Mouse (Mus musculus) CH12.LX (cell line): Measurements from ENCODE around the gene Eri2. TPM values are rescaled to one million over a fixed set of nuclear protein-coding genes. Genes with fewer than 3 reads are reported as not detected.

Source experiments
- DNase-seq: peaks from one replicate; pipeline ENCODE4 v3.0.0-alpha.2; 2013; ENCODE audit errors: extremely low read depth
- H3K27ac ChIP-seq: 2 replicates; pipeline ENCODE4 v1.5.1; 2012; ENCODE audit warnings: low read depth, mild to moderate bottlenecking, control low read depth, moderate library complexity; ENCODE audit not compliant: insufficient read depth
- H3K27me3 ChIP-seq: replicated peaks from 2 replicates; pipeline ENCODE3; 2012; ENCODE audit warnings: inconsistent platforms
- H3K36me3 ChIP-seq, 2 experiments: replicated peaks in 1 of 2; 2 replicates each; pipeline versions ENCODE3 to v1.6.1; 2012; ENCODE audit warnings: inconsistent platforms in 1 of 2, low read length in 1 of 2, mild to moderate bottlenecking in 1 of 2, mixed read lengths in 1 of 2, moderate library complexity in 1 of 2; ENCODE audit not compliant: control insufficient read depth in 1 of 2, insufficient read depth in 1 of 2
- H3K4me1 ChIP-seq, 2 experiments: 2 replicates each; pipeline ENCODE4 v1.6.1; 2012; ENCODE audit warnings: inconsistent platforms in 1 of 2, moderate library complexity in 1 of 2; ENCODE audit not compliant: insufficient read depth in 2 of 2, control insufficient read depth in 1 of 2
- H3K4me2 ChIP-seq: 2 replicates; pipeline ENCODE4 v1.6.1; 2012; ENCODE audit warnings: low read depth, mild to moderate bottlenecking, control low read depth; ENCODE audit not compliant: poor library complexity, insufficient read depth, severe bottlenecking
- H3K4me3 ChIP-seq, 3 experiments: fragments of 150-350 bp in 1 of 3; sonication (generic) in 1 of 3; replicated peaks in 1 of 3; 2 replicates each; pipeline versions ENCODE3 to v1.5.1; 2011 to 2012; ENCODE audit warnings: low read depth in 2 of 3, low read length in 2 of 3, mild to moderate bottlenecking in 2 of 3, moderate library complexity in 2 of 3, control low read depth in 1 of 3, improper control_type of control experiment in 1 of 3, inconsistent platforms in 1 of 3, mixed read lengths in 1 of 3; ENCODE audit not compliant: poor library complexity in 1 of 3
- H3K79me2 ChIP-seq: replicated peaks from 2 replicates; pipeline ENCODE4 v1.6.1; 2012; ENCODE audit warnings: mild to moderate bottlenecking, moderate library complexity; ENCODE audit not compliant: control insufficient read depth, poor library complexity, insufficient read depth, severe bottlenecking; ENCODE audit errors: extremely low read depth
- H3K9ac ChIP-seq: 2 replicates; pipeline ENCODE4 v1.6.1; 2012; ENCODE audit warnings: low read depth, mild to moderate bottlenecking, control low read depth, moderate library complexity; ENCODE audit not compliant: insufficient read depth
- H3K9me3 ChIP-seq: replicated peaks from 2 replicates; pipeline ENCODE3; 2012; ENCODE audit warnings: low read length, inconsistent platforms, mixed read lengths
- CTCF ChIP-seq, 2 experiments: IDR thresholded peaks in 1 of 2; conservative IDR thresholded peaks in 1 of 2; 2 replicates each; pipeline ENCODE4 v1.5.1; 2011 to 2012; ENCODE audit warnings: low read depth in 2 of 2, low read length in 2 of 2, improper control_type of control experiment in 1 of 2, inconsistent platforms in 1 of 2, mild to moderate bottlenecking in 1 of 2, moderate library complexity in 1 of 2
- GABPA ChIP-seq: IDR thresholded peaks from 2 replicates; pipeline ENCODE4 v1.6.1; 2012; ENCODE audit warnings: low read depth, low read length, improper control_type of control experiment, inconsistent platforms; ENCODE audit not compliant: insufficient replicate concordance
- JUND ChIP-seq: conservative IDR thresholded peaks from 2 replicates; pipeline ENCODE4 v1.6.1; 2011; ENCODE audit warnings: low read depth, low read length, improper control_type of control experiment
- KAT2A ChIP-seq: IDR thresholded peaks from 2 replicates; pipeline ENCODE4 v1.6.1; 2012; ENCODE audit warnings: low read length, improper control_type of control experiment, inconsistent platforms; ENCODE audit not compliant: insufficient replicate concordance
- MYC ChIP-seq: IDR thresholded peaks from 2 replicates; pipeline ENCODE4 v1.6.1; 2011; ENCODE audit warnings: low read depth, mild to moderate bottlenecking, improper control_type of control experiment, low read length
- RCOR1 ChIP-seq: conservative IDR thresholded peaks from 2 replicates; pipeline ENCODE4 v1.6.1; 2012; ENCODE audit warnings: low read depth, mild to moderate bottlenecking, inconsistent platforms, low read length, improper control_type of control experiment
- ZNF384 ChIP-seq: IDR thresholded peaks from 2 replicates; pipeline ENCODE4 v1.6.1; 2012; ENCODE audit warnings: low read depth, low read length, improper control_type of control experiment, inconsistent platforms
- dilution Hi-C: fragments of 300-500 bp; cut with MboI; formaldehyde crosslinking; loops from 2 replicates; pipeline ENCODE4 v1.14.3; 2020; ENCODE audit warnings: low sequenced_read_pairs; ENCODE audit not compliant: extremely low pct_unique_long_range_greater_than_20kb, extremely low pct_ligation_motif_present
- in situ Hi-C: fragments of 300-500 bp; cut with MboI; formaldehyde crosslinking; loops from 3 replicates; pipeline ENCODE4 v1.14.3; 2019; ENCODE audit warnings: low sequenced_read_pairs, low pct_ligation_motif_present, low pct_unique_long_range_greater_than_20kb, mixed read lengths
- polyA plus RNA-seq: library from polyadenylated mRNA; unstranded; fragments of >175 nt; gene quantifications from 2 replicates; pipeline ENCODE4 v1.2.1, GENCODE M21; 2012; ENCODE audit warnings: low read depth; ENCODE audit not compliant: insufficient read length
- total RNA-seq, 2 experiments: library from RNA; depleted of rRNA; stranded (reverse); fragments of 300-350 nt in 1 of 2; fragments of >200 nt in 1 of 2; gene quantifications; 2 replicates each; pipeline ENCODE4 v1.2.3; 2012 to 2014

Eri2 gene
- total and polyA plus RNA-seq, 3 experiments = 9.8 to 14.4 (median 13.6) TPM

- in situ Hi-C loops = no loop called here
- TF ChIP-seq RCOR1 = no peak
- TF ChIP-seq JUND = no peak
- TF ChIP-seq, all 38 proteins: peak for 0
- no peaks in the 10 kb centered on the region for H3K9me3 ChIP-seq
- no peaks in the 10 kb centered on the region for H3K79me2 ChIP-seq
- H3K27me3 ChIP-seq = no peaks in the 10 kb centered on the region
- dilution Hi-C loops = no loop called here
- H3K4me1 ChIP-seq = no peaks in the 10 kb centered on the region
- H3K4me2 ChIP-seq = no peak overlapping the region
- no peak overlapping the region for H3K4me3 ChIP-seq
- H3K9ac ChIP-seq = no peak overlapping the region
- H3K27ac ChIP-seq = no peak overlapping the region
- peaks cover 23 to 58% of the 10 kb centered on the region in 2 experiments for H3K36me3 ChIP-seq
- no peak for DNase-seq
Measured at GRCm38 (mm10) chr7:119783453-119783852, 10.4 kb downstream of the Eri2 start.

GRCm38 (mm10) chr7:119769895-119770294 lies 24.0 kb downstream of the Eri2 start:
- TF ChIP-seq GABPA (no peak), RCOR1 (no peak), KAT2A (no peak), ZNF384 (0 out of 2 replicates have a peak, but pooled peaks have one; percentile 7), MYC (no peak)
- dilution Hi-C loops (no loop called here), in situ Hi-C loops (no loop called here)
- Histone ChIP-seq H3K27ac (no peak overlapping the region), H3K36me3 (no peaks in the 10 kb centered on the region), H3K4me2 (no peak overlapping the region), H3K9ac (no peak overlapping the region), H3K27me3 (no peaks in the 10 kb centered on the region), H3K79me2 (no peaks in the 10 kb centered on the region), H3K4me1 (no peaks in the 10 kb centered on the region), H3K4me3 (no peak overlapping the region), H3K9me3 (no peaks in the 10 kb centered on the region)
- no peak for DNase-seq

GRCm38 (mm10) chr7:119766996-119767395 lies 26.9 kb downstream of the Eri2 start:
- in situ Hi-C loops = no loop called here
- no peaks in the 10 kb centered on the region for H3K4me1 ChIP-seq
- H3K9me3 ChIP-seq = no peaks in the 10 kb centered on the region
- H3K79me2 ChIP-seq = no peaks in the 10 kb centered on the region
- H3K36me3 ChIP-seq = no peaks in the 10 kb centered on the region
- H3K4me3 ChIP-seq = no peak overlapping the region
- dilution Hi-C loops = no loop called here
- DNase-seq = no peak
- no peak overlapping the region for H3K9ac ChIP-seq
- no peak overlapping the region for H3K4me2 ChIP-seq
- TF ChIP-seq CTCF (conservative IDR thresholded peaks at IDR 0.05 in 1 of 2, IDR thresholded peaks at IDR 0.05 in 1 of 2; ENCODE audit: low read depth in 2 of 2, low read length in 2 of 2) (no peak), KAT2A (no peak)
- H3K27me3 ChIP-seq = no peaks in the 10 kb centered on the region
- H3K27ac ChIP-seq = no peak overlapping the region
